Mouse (Mus musculus): ENCODE measurements around the gene 4930595M18Rik.

The 4930595M18Rik gene

GRCm38 (mm10) chrX:81458021-81458420, at the start of gene 4930595M18Rik:
TSS of gene 4930595M18Rik (minus strand) at chrX:81458121.
- no peak for DNase-seq (ENCODE audit: low read depth, low spot score)

- DNase-seq (ENCODE audit: low read depth, low spot score): peak; percentile 4
Observed at GRCm38 (mm10) chrX:81472500-81472899, 14.6 kb upstream of the 4930595M18Rik start.
